Comparison of ENCODE assay signal across 10 mouse cellular contexts in genomic region chr9:108105549-108105863, GRCm38 (mm10). TPM values are rescaled to one million over a fixed set of nuclear protein-coding genes. Genes with fewer than 3 reads are reported as not detected.
DNase-seq lines count a peak whose midpoint lies in the region; ATAC-seq and TF ChIP-seq lines count a peak whose summit lies in the region.
"Had no signal": no experiment of that assay in that cellular context is flagged by ENCODE, and none has a peak within 500 bp of the region (broad histone marks: within the 10 kb centered on the region; RNA-seq: fewer than 3 reads in every experiment).

No protein-coding gene starts in this region.

- no peak for TF ChIP-seq EP300 in stomach, postnatal 0 days (optimal IDR thresholded peaks at IDR 0.05)

- no peak for TF ChIP-seq CTCF in stomach, postnatal 0 days (IDR thresholded peaks at IDR 0.05; ENCODE audit: low read depth)

- no peaks in the 10 kb centered on the region for H3K9me3 ChIP-seq in forebrain, embryonic 10.5 days
- no peaks in the 10 kb centered on the region for H3K9me3 ChIP-seq in forebrain, embryonic 13.5 days (replicated peaks)
- H3K9me3 ChIP-seq in neural tube, embryonic 12.5 days = no peaks in the 10 kb centered on the region
- no peaks in the 10 kb centered on the region for H3K9me3 ChIP-seq in liver, embryonic 13.5 days (replicated peaks)
- H3K9me3 ChIP-seq in stomach, postnatal 0 days (ENCODE audit: control insufficient read depth, low read length) = no peaks in the 10 kb centered on the region

- no peak for ATAC-seq in forebrain, embryonic 13.5 days
- no peak for ATAC-seq in neural tube, embryonic 12.5 days (ENCODE audit: low FRiP score, low read depth)
- ATAC-seq in liver, embryonic 13.5 days (ENCODE audit: low read depth) = peak; percentile 17; the same call in 1 of the 2 replicates
- no peak for ATAC-seq in stomach, postnatal 0 days (ENCODE audit: low FRiP score, low TSS enrichment)

- H3K36me3 ChIP-seq in forebrain, embryonic 10.5 days (replicated peaks) = no peaks in the 10 kb centered on the region
- peaks cover 61% of the 10 kb centered on the region for H3K36me3 ChIP-seq in forebrain, embryonic 13.5 days (ENCODE audit: poor library complexity, severe bottlenecking)
- H3K36me3 ChIP-seq in neural tube, embryonic 12.5 days = peaks cover 61% of the 10 kb centered on the region
- peaks cover 25% of the 10 kb centered on the region for H3K36me3 ChIP-seq in liver, embryonic 13.5 days
- no peaks in the 10 kb centered on the region for H3K36me3 ChIP-seq in stomach, postnatal 0 days (ENCODE audit: control insufficient read depth, insufficient read depth, low read length)

- H3K4me1 ChIP-seq in forebrain, embryonic 10.5 days = peaks cover 30% of the 10 kb centered on the region
- peaks cover 10% of the 10 kb centered on the region for H3K4me1 ChIP-seq in forebrain, embryonic 13.5 days
- peaks cover 20% of the 10 kb centered on the region for H3K4me1 ChIP-seq in neural tube, embryonic 12.5 days
- peaks cover 77% of the 10 kb centered on the region for H3K4me1 ChIP-seq in liver, embryonic 13.5 days (replicated peaks)
- H3K4me1 ChIP-seq in stomach, postnatal 0 days (replicated peaks; ENCODE audit: control insufficient read depth, insufficient read depth) = no peaks in the 10 kb centered on the region; the same call in 1 of the 2 replicates

- H3K27me3 ChIP-seq in forebrain, embryonic 10.5 days (ENCODE audit: poor library complexity, severe bottlenecking) = peaks cover 25% of the 10 kb centered on the region
- no peaks in the 10 kb centered on the region for H3K27me3 ChIP-seq in forebrain, embryonic 13.5 days
- H3K27me3 ChIP-seq in neural tube, embryonic 12.5 days (replicated peaks) = peaks cover 5% of the 10 kb centered on the region
- peaks cover 12% of the 10 kb centered on the region for H3K27me3 ChIP-seq in liver, embryonic 13.5 days
- no peaks in the 10 kb centered on the region for H3K27me3 ChIP-seq in stomach, postnatal 0 days (ENCODE audit: control insufficient read depth, insufficient read depth, low read length)

- no peak overlapping the region for H3K4me2 ChIP-seq in forebrain, embryonic 13.5 days
- 0 out of 2 replicates have a peak overlapping the region, but pooled peaks have one; percentile 31 for H3K4me2 ChIP-seq in neural tube, embryonic 12.5 days (replicated peaks)
- peak overlapping the region; percentile 72 for H3K4me2 ChIP-seq in liver, embryonic 13.5 days
- peak overlapping the region; percentile 32; the same call in 1 of the 2 replicates for H3K4me2 ChIP-seq in stomach, postnatal 0 days (replicated peaks; ENCODE audit: low read depth)

- H3K4me3 ChIP-seq in forebrain, embryonic 10.5 days = peak overlapping the region; percentile 23; the same call in 1 of the 2 replicates
- no peak overlapping the region for H3K4me3 ChIP-seq in forebrain, embryonic 13.5 days
- H3K4me3 ChIP-seq in neural tube, embryonic 12.5 days = no peak overlapping the region
- H3K4me3 ChIP-seq in liver, embryonic 13.5 days (replicated peaks) = peak overlapping the region; percentile 49
- no peak overlapping the region for H3K4me3 ChIP-seq in stomach, postnatal 0 days (ENCODE audit: low read depth, low read length)

- no peak overlapping the region for H3K9ac ChIP-seq in forebrain, embryonic 13.5 days
- H3K9ac ChIP-seq in neural tube, embryonic 12.5 days = no peak overlapping the region; the same call in 1 of the 2 replicates
- H3K9ac ChIP-seq in liver, embryonic 13.5 days = peak overlapping the region; percentile 75
- no peak overlapping the region for H3K9ac ChIP-seq in stomach, postnatal 0 days (ENCODE audit: low read length)

- H3K27ac ChIP-seq in forebrain, embryonic 10.5 days = peak overlapping the region; percentile 78
- H3K27ac ChIP-seq in forebrain, embryonic 13.5 days = no peak overlapping the region
- no peak overlapping the region for H3K27ac ChIP-seq in neural tube, embryonic 12.5 days
- H3K27ac ChIP-seq in liver, embryonic 13.5 days = peak overlapping the region; percentile 71
- peak overlapping the region; percentile 74 for H3K27ac ChIP-seq in stomach, postnatal 0 days (replicated peaks)

- 72% methylated on average over 12 of the region's 12 CpGs for WGBS in forebrain, embryonic 10.5 days
- WGBS in forebrain, embryonic 13.5 days = 72% methylated on average over 12 of the region's 12 CpGs
- 74% methylated on average over 12 of the region's 12 CpGs for WGBS in neural tube, embryonic 12.5 days
- WGBS in liver, embryonic 13.5 days (ENCODE audit: insufficient replicate concordance) = 65% methylated on average over 12 of the region's 12 CpGs
- 74% methylated on average over 12 of the region's 12 CpGs for WGBS in stomach, postnatal 0 days

- no peak for DNase-seq in forebrain, embryonic 10.5 days (ENCODE audit: extremely low spot score, low spot score)
- no peak for DNase-seq in neural tube, embryonic 10.5 days (ENCODE audit: extremely low spot score, low spot score)
- DNase-seq in liver, embryonic 13.5 days = no peak
- no peak for DNase-seq in stomach, postnatal 0 days (ENCODE audit: low spot score)
- no peak for DNase-seq in urinary bladder, adult 18-20 months (ENCODE audit: low spot score in 2 of 2)
- no peak for DNase-seq in left cerebral cortex, adult 8-10 months (ENCODE audit: low spot score in 2 of 2)
- DNase-seq: heart, postnatal 36 days; lung, adult 18-20 months had no signal

RNA-seq across cellular contexts. Expression of gene Apeh, which starts 11.1 kb away (rescaled TPM):
- polyA plus RNA-seq in forebrain, embryonic 10.5 days (2016; fragmentation: Nextera tagmentation; extraction: Ambion mirVana) = 74.1 and 79.4 TPM in 2 replicates
- polyA plus RNA-seq in forebrain, embryonic 13.5 days (2015; fragmentation: Nextera tagmentation; extraction: Ambion mirVana) = 49.9 and 60.2 TPM in 2 replicates
- 57.6 and 63.4 TPM in 2 replicates for polyA plus RNA-seq in neural tube, embryonic 12.5 days (2016; fragmentation: Nextera tagmentation; extraction: Ambion mirVana)
- 176 and 195 TPM in 2 replicates for polyA plus RNA-seq in liver, embryonic 13.5 days (2015; fragmentation: Nextera tagmentation; extraction: Ambion mirVana)
- polyA plus RNA-seq in stomach, postnatal 0 days (2015; fragmentation: Nextera tagmentation; extraction: Ambion mirVana) = 35.4 and 38.4 TPM in 2 replicates
- 10 to 100 TPM; 34.9 to 41.9 (median 39.3) TPM for total RNA-seq in left cerebral cortex, adult 8-10 months (2022)

RNA-seq across cellular contexts. Expression of gene Rnf123, which starts 22.4 kb away (rescaled TPM):
- polyA plus RNA-seq in forebrain, embryonic 10.5 days (2016; fragmentation: Nextera tagmentation; extraction: Ambion mirVana) = 32.8 and 36.2 TPM in 2 replicates
- 32.6 and 39.5 TPM in 2 replicates for polyA plus RNA-seq in forebrain, embryonic 13.5 days (2015; fragmentation: Nextera tagmentation; extraction: Ambion mirVana)
- 43.5 and 43.8 TPM in 2 replicates for polyA plus RNA-seq in neural tube, embryonic 12.5 days (2016; fragmentation: Nextera tagmentation; extraction: Ambion mirVana)
- polyA plus RNA-seq in liver, embryonic 13.5 days (2015; fragmentation: Nextera tagmentation; extraction: Ambion mirVana) = 80.8 and 88.0 TPM in 2 replicates
- 13.8 and 15.7 TPM in 2 replicates for polyA plus RNA-seq in stomach, postnatal 0 days (2015; fragmentation: Nextera tagmentation; extraction: Ambion mirVana)
- 100 to 1,000 TPM; 109 to 112 (median 111) TPM for total RNA-seq in left cerebral cortex, adult 8-10 months (2022)

RNA-seq across cellular contexts. Expression of gene Mst1, which starts 25.3 kb away (rescaled TPM):
- polyA plus RNA-seq in forebrain, embryonic 10.5 days (2016; fragmentation: Nextera tagmentation; extraction: Ambion mirVana) = 0.73 and 0.81 TPM in 2 replicates
- polyA plus RNA-seq in forebrain, embryonic 13.5 days (2015; fragmentation: Nextera tagmentation; extraction: Ambion mirVana) = not detected in 2 replicates
- polyA plus RNA-seq in neural tube, embryonic 12.5 days (2016; fragmentation: Nextera tagmentation; extraction: Ambion mirVana) = 0.44 and 0.46 TPM in 2 replicates
- polyA plus RNA-seq in liver, embryonic 13.5 days (2015; fragmentation: Nextera tagmentation; extraction: Ambion mirVana) = 15.5 and 18.6 TPM in 2 replicates
- polyA plus RNA-seq in stomach, postnatal 0 days (2015; fragmentation: Nextera tagmentation; extraction: Ambion mirVana) = 4.4 and 4.8 TPM in 2 replicates
- not detected for total RNA-seq in left cerebral cortex, adult 8-10 months (2022)
- total RNA-seq: heart, postnatal 36 days had no signal

RNA-seq across cellular contexts. Expression of gene Amigo3, which starts 52.5 kb away (rescaled TPM):
- 2.3 and 3.4 TPM in 2 replicates for polyA plus RNA-seq in forebrain, embryonic 10.5 days (2016; fragmentation: Nextera tagmentation; extraction: Ambion mirVana)
- polyA plus RNA-seq in forebrain, embryonic 13.5 days (2015; fragmentation: Nextera tagmentation; extraction: Ambion mirVana) = 2.1 and 3.0 TPM in 2 replicates
- polyA plus RNA-seq in neural tube, embryonic 12.5 days (2016; fragmentation: Nextera tagmentation; extraction: Ambion mirVana) = 3.6 and 3.9 TPM in 2 replicates
- polyA plus RNA-seq in liver, embryonic 13.5 days (2015; fragmentation: Nextera tagmentation; extraction: Ambion mirVana) = 1.2 and 1.4 TPM in 2 replicates
- 2.8 and 2.9 TPM in 2 replicates for polyA plus RNA-seq in stomach, postnatal 0 days (2015; fragmentation: Nextera tagmentation; extraction: Ambion mirVana)
- 1 to 10 TPM in 2 of 4 experiments, under 1 TPM in 2; 0.70 to 1.3 (median 1.0) TPM for total RNA-seq in left cerebral cortex, adult 8-10 months (2022)

RNA-seq across cellular contexts. Expression of gene Gmppb, which starts 56.5 kb away (rescaled TPM):
- 25.5 and 27.9 TPM in 2 replicates for polyA plus RNA-seq in forebrain, embryonic 10.5 days (2016; fragmentation: Nextera tagmentation; extraction: Ambion mirVana)
- 20.8 and 24.4 TPM in 2 replicates for polyA plus RNA-seq in forebrain, embryonic 13.5 days (2015; fragmentation: Nextera tagmentation; extraction: Ambion mirVana)
- polyA plus RNA-seq in neural tube, embryonic 12.5 days (2016; fragmentation: Nextera tagmentation; extraction: Ambion mirVana) = 18.3 and 23.5 TPM in 2 replicates
- polyA plus RNA-seq in liver, embryonic 13.5 days (2015; fragmentation: Nextera tagmentation; extraction: Ambion mirVana) = 21.0 TPM in 2 replicates
- 48.5 and 49.5 TPM in 2 replicates for polyA plus RNA-seq in stomach, postnatal 0 days (2015; fragmentation: Nextera tagmentation; extraction: Ambion mirVana)
- total RNA-seq in left cerebral cortex, adult 8-10 months (2022) = 10 to 100 TPM; 13.9 to 17.6 (median 14.8) TPM

Comparison
In these comparisons a context has a peak if more than half of its experiments do, and no peak if none do; other contexts are left out.
1. H3K27ac ChIP-seq: peak in forebrain, embryonic 10.5 days (single experiment), liver, embryonic 13.5 days (single experiment) and stomach, postnatal 0 days (single experiment); none in forebrain, embryonic 13.5 days (single experiment) and neural tube, embryonic 12.5 days (single experiment).
2. H3K4me3 ChIP-seq: peak in forebrain, embryonic 10.5 days (single experiment) and liver, embryonic 13.5 days (single experiment); none in forebrain, embryonic 13.5 days (single experiment), neural tube, embryonic 12.5 days (single experiment) and stomach, postnatal 0 days (single experiment).